Mouse (Mus musculus) spleen, postnatal 14 days (tissue): ENCODE data around the gene Cd28.

Source experiments
- DNase-seq, 2 experiments: peaks; one replicate each; pipeline ENCODE4 v3.0.0; 2021 to 2022; ENCODE audit warnings: low spot score in 2 of 2

Gene Cd28

GRCm38 (mm10) chr1:60750201-60750765, 33.7 kb downstream of the Cd28 start:
- no peak for DNase-seq

GRCm38 (mm10) chr1:60751011-60751410, 34.4 kb downstream of the Cd28 start:
- no peak for DNase-seq

- DNase-seq: no peak
These were observed 36.4 kb downstream of the Cd28 start for GRCm38 (mm10) chr1:60752986-60753385.

- DNase-seq: no peak
These were observed 37.4 kb downstream of the Cd28 start for GRCm38 (mm10) chr1:60753981-60754380.

GRCm38 (mm10) chr1:60755391-60756243, 39.0 kb downstream of the Cd28 start:
- no peak for DNase-seq

- DNase-seq: no peak
These were observed 41.0 kb downstream of the Cd28 start for GRCm38 (mm10) chr1:60757631-60758030.

- no peak for DNase-seq
These were observed 41.6 kb downstream of the Cd28 start for GRCm38 (mm10) chr1:60758226-60758625.

- no peak for DNase-seq
These were observed 43.1 kb downstream of the Cd28 start for GRCm38 (mm10) chr1:60759563-60760335.

- DNase-seq: no peak
These were observed 43.9 kb downstream of the Cd28 start for GRCm38 (mm10) chr1:60760475-60760874.

GRCm38 (mm10) chr1:60761528-60762171, 45.0 kb downstream of the Cd28 start:
- DNase-seq: no peak

- no peak for DNase-seq
These were observed 45.9 kb downstream of the Cd28 start for GRCm38 (mm10) chr1:60762451-60762850.

- DNase-seq: no peak
These were observed 46.3 kb downstream of the Cd28 start for GRCm38 (mm10) chr1:60762916-60763315.

GRCm38 (mm10) chr1:60771771-60772170, 55.2 kb downstream of the Cd28 start:
- no peak for DNase-seq

GRCm38 (mm10) chr1:60773231-60773630, 56.6 kb downstream of the Cd28 start:
- no peak for DNase-seq

GRCm38 (mm10) chr1:60776166-60776565, 59.6 kb downstream of the Cd28 start:
- DNase-seq: no peak

GRCm38 (mm10) chr1:60776906-60777305, 60.3 kb downstream of the Cd28 start:
- no peak for DNase-seq

- DNase-seq: no peak
These were observed 62.0 kb downstream of the Cd28 start for GRCm38 (mm10) chr1:60778465-60779115.

- no peak for DNase-seq
These were observed 62.6 kb downstream of the Cd28 start for GRCm38 (mm10) chr1:60779176-60779575.

- no peak for DNase-seq
These were observed 65.1 kb downstream of the Cd28 start for GRCm38 (mm10) chr1:60781666-60782065.

GRCm38 (mm10) chr1:60793717-60794116, 77.1 kb downstream of the Cd28 start:
- DNase-seq: no peak

- DNase-seq: no peak
These were observed 79.1 kb downstream of the Cd28 start for GRCm38 (mm10) chr1:60795677-60796205.
